ENCODE assay signal across 8 mouse cellular contexts in genomic region chr7:143106672-143107465, GRCm38 (mm10). TPM values are rescaled to one million over a fixed set of nuclear protein-coding genes. Genes with fewer than 3 reads are reported as not detected.
DNase-seq lines count a peak whose midpoint lies in the region; ATAC-seq and TF ChIP-seq lines count a peak whose summit lies in the region.

No protein-coding gene starts in this region.

- intact Hi-C loops in gastrocnemius, adult 2 months (cut with DNase I) = no loop called here
- intact Hi-C loops in gastrocnemius, postnatal 14 days (cut with DNase I; ENCODE audit: low total_unique reads) = no loop called here

- H3K36me3 ChIP-seq in forebrain, embryonic 15.5 days = no peaks in the 10 kb centered on the region
- no peaks in the 10 kb centered on the region for H3K36me3 ChIP-seq in intestine, postnatal 0 days (ENCODE audit: control insufficient read depth, insufficient read depth)
- H3K36me3 ChIP-seq in liver, postnatal 0 days (replicated peaks; ENCODE audit: insufficient read depth, low read length) = no peaks in the 10 kb centered on the region

- ATAC-seq in forebrain, embryonic 15.5 days (replicated peaks) = no peak
- peak; percentile 62 for ATAC-seq in intestine, postnatal 0 days
- no peak for ATAC-seq in liver, postnatal 0 days

- TF ChIP-seq EP300 in liver, postnatal 0 days (IDR thresholded peaks at IDR 0.05; ENCODE audit: low read depth) = no peak

- H3K4me1 ChIP-seq in forebrain, embryonic 15.5 days = peaks cover 6% of the 10 kb centered on the region; the same call in 1 of the 2 replicates
- H3K4me1 ChIP-seq in intestine, postnatal 0 days (replicated peaks; ENCODE audit: control insufficient read depth, insufficient read depth, low read length) = 0 out of 2 replicates have a peak, but pooled peaks cover 3% of the 10 kb centered on the region
- peaks cover 9% of the 10 kb centered on the region; the same call in 1 of the 2 replicates for H3K4me1 ChIP-seq in liver, postnatal 0 days (ENCODE audit: insufficient read depth)

- peak overlapping the region; percentile 40; the same call in 1 of the 2 replicates for H3K27ac ChIP-seq in gastrocnemius, adult 2 months
- no peak overlapping the region for H3K27ac ChIP-seq in forebrain, embryonic 15.5 days (replicated peaks)
- peak overlapping the region; percentile 50; the same call in 1 of the 2 replicates for H3K27ac ChIP-seq in intestine, postnatal 0 days (ENCODE audit: low read depth, low read length)
- H3K27ac ChIP-seq in liver, postnatal 0 days (ENCODE audit: low read depth) = no peak overlapping the region

- peak overlapping the region; percentile 72 for H3K4me3 ChIP-seq in gastrocnemius, adult 2 months
- peak overlapping the region; percentile 25 for H3K4me3 ChIP-seq in forebrain, embryonic 15.5 days
- H3K4me3 ChIP-seq in intestine, postnatal 0 days (ENCODE audit: low read depth, low read length) = peak overlapping the region; percentile 41
- peak overlapping the region; percentile 33 for H3K4me3 ChIP-seq in liver, postnatal 0 days (ENCODE audit: low read depth, low read length)

- DNase-seq in gastrocnemius, adult 2 months = peak; percentile 59
- DNase-seq in gastrocnemius, postnatal 14 days = no peak
- peak; percentile 42 for DNase-seq in liver, postnatal 0 days
- peak; percentile 56 for DNase-seq in ovary, postnatal 14 days (ENCODE audit: low spot score)
- no peak for DNase-seq in retina, embryonic 14.5 days (ENCODE audit: low spot score)
- no peak for DNase-seq in layer of hippocampus, postnatal 36 days

- no peak overlapping the region for H3K9ac ChIP-seq in forebrain, embryonic 15.5 days (replicated peaks)
- H3K9ac ChIP-seq in intestine, postnatal 0 days (ENCODE audit: low read depth, low read length) = peak overlapping the region; percentile 52
- H3K9ac ChIP-seq in liver, postnatal 0 days (replicated peaks) = no peak overlapping the region

- no peaks in the 10 kb centered on the region for H3K9me3 ChIP-seq in forebrain, embryonic 15.5 days
- no peaks in the 10 kb centered on the region for H3K9me3 ChIP-seq in intestine, postnatal 0 days (ENCODE audit: control insufficient read depth)
- no peaks in the 10 kb centered on the region for H3K9me3 ChIP-seq in liver, postnatal 0 days (ENCODE audit: low read length)

- peak; percentile 23; the same call in 1 of the 2 replicates for TF ChIP-seq CTCF in gastrocnemius, adult 2 months (IDR thresholded peaks at IDR 0.05)
- peak; percentile 58 for TF ChIP-seq CTCF in intestine, postnatal 0 days (IDR thresholded peaks at IDR 0.05; ENCODE audit: low read depth)
- no peak for TF ChIP-seq CTCF in liver, postnatal 0 days (IDR thresholded peaks at IDR 0.05; ENCODE audit: low read depth)

- WGBS in forebrain, embryonic 15.5 days = 5% methylated on average over 56 of the region's 57 CpGs
- WGBS in intestine, postnatal 0 days = 6% methylated on average over 39 of the region's 57 CpGs
- 6% methylated on average over 42 of the region's 57 CpGs for WGBS in liver, postnatal 0 days (ENCODE audit: insufficient replicate concordance)

- peaks cover 37% of the 10 kb centered on the region for H3K27me3 ChIP-seq in forebrain, embryonic 15.5 days
- peaks cover 22% of the 10 kb centered on the region for H3K27me3 ChIP-seq in intestine, postnatal 0 days (replicated peaks; ENCODE audit: control insufficient read depth, insufficient read depth, low read length)
- peaks cover 45% of the 10 kb centered on the region for H3K27me3 ChIP-seq in liver, postnatal 0 days (ENCODE audit: insufficient read depth, low read length)

- peak overlapping the region; percentile 39 for H3K4me2 ChIP-seq in forebrain, embryonic 15.5 days (replicated peaks)
- peak overlapping the region; percentile 74 for H3K4me2 ChIP-seq in intestine, postnatal 0 days (replicated peaks; ENCODE audit: low read depth)
- peak overlapping the region; percentile 59 for H3K4me2 ChIP-seq in liver, postnatal 0 days (ENCODE audit: low read depth, low read length)

RNA-seq across cellular contexts. Expression of gene Kcnq1, which starts 0.7 kb away (rescaled TPM):
- under 1 TPM; 0.33 to 0.67 TPM for total RNA-seq in gastrocnemius, adult 2 months (2021)
- 1 to 10 TPM in 1 of 2 experiments, under 1 TPM in 1; 0.84 to 1.4 TPM for total RNA-seq in gastrocnemius, postnatal 14 days (2021)
- 0.81 and 1.4 TPM in 2 replicates for polyA plus RNA-seq in forebrain, embryonic 15.5 days (2015; fragmentation: Nextera tagmentation; extraction: Ambion mirVana)
- 10.5 and 13.8 TPM in 2 replicates for polyA plus RNA-seq in intestine, postnatal 0 days (2015; fragmentation: Nextera tagmentation; extraction: Ambion mirVana)
- polyA plus RNA-seq in liver, postnatal 0 days (2015; fragmentation: Nextera tagmentation; extraction: Ambion mirVana) = 0.37 and 0.63 TPM in 2 replicates
- total RNA-seq in layer of hippocampus, postnatal 36 days (2021) = 1 to 10 TPM in 1 of 2 experiments, under 1 TPM in 1; 0.55 to 1.1 TPM

RNA-seq across cellular contexts. Expression of gene Trpm5, which starts 12.4 kb away (rescaled TPM):
- total RNA-seq in gastrocnemius, adult 2 months (2021) = not detected
- under 1 TPM; 0.38 to 0.51 TPM for total RNA-seq in gastrocnemius, postnatal 14 days (2021)
- polyA plus RNA-seq in forebrain, embryonic 15.5 days (2015; fragmentation: Nextera tagmentation; extraction: Ambion mirVana) = 1.2 and 1.3 TPM in 2 replicates
- polyA plus RNA-seq in intestine, postnatal 0 days (2015; fragmentation: Nextera tagmentation; extraction: Ambion mirVana) = 0.97 and 1.3 TPM in 2 replicates
- polyA plus RNA-seq in liver, postnatal 0 days (2015; fragmentation: Nextera tagmentation; extraction: Ambion mirVana) = 0.13 and 0.42 TPM in 2 replicates
- total RNA-seq in layer of hippocampus, postnatal 36 days (2021) = not detected

RNA-seq across cellular contexts. Expression of gene Tssc4, which starts 37.8 kb away (rescaled TPM):
- total RNA-seq in gastrocnemius, adult 2 months (2021) = 1 to 10 TPM; 6.6 to 8.2 TPM
- 10 to 100 TPM in 1 of 2 experiments, 1 to 10 TPM in 1; 9.8 to 12.2 TPM for total RNA-seq in gastrocnemius, postnatal 14 days (2021)
- 103 and 106 TPM in 2 replicates for polyA plus RNA-seq in forebrain, embryonic 15.5 days (2015; fragmentation: Nextera tagmentation; extraction: Ambion mirVana)
- 32.8 and 34.0 TPM in 2 replicates for polyA plus RNA-seq in intestine, postnatal 0 days (2015; fragmentation: Nextera tagmentation; extraction: Ambion mirVana)
- polyA plus RNA-seq in liver, postnatal 0 days (2015; fragmentation: Nextera tagmentation; extraction: Ambion mirVana) = 24.1 and 25.2 TPM in 2 replicates
- total RNA-seq in layer of hippocampus, postnatal 36 days (2021) = 10 to 100 TPM; 40.0 to 46.3 TPM

RNA-seq across cellular contexts. Expression of gene Cd81, which starts 54.3 kb away (rescaled TPM):
- total RNA-seq in gastrocnemius, adult 2 months (2021) = 100 to 1,000 TPM; 100 to 129 TPM
- 100 to 1,000 TPM; 176 to 209 TPM for total RNA-seq in gastrocnemius, postnatal 14 days (2021)
- polyA plus RNA-seq in forebrain, embryonic 15.5 days (2015; fragmentation: Nextera tagmentation; extraction: Ambion mirVana) = 286 and 294 TPM in 2 replicates
- 212 and 216 TPM in 2 replicates for polyA plus RNA-seq in intestine, postnatal 0 days (2015; fragmentation: Nextera tagmentation; extraction: Ambion mirVana)
- polyA plus RNA-seq in liver, postnatal 0 days (2015; fragmentation: Nextera tagmentation; extraction: Ambion mirVana) = 213 and 231 TPM in 2 replicates
- 100 to 1,000 TPM; 441 to 447 TPM for total RNA-seq in layer of hippocampus, postnatal 36 days (2021)

Comparison
In these comparisons a context has a peak if more than half of its experiments do, and no peak if none do; other contexts are left out.
1. DNase-seq: peak in gastrocnemius, adult 2 months (single experiment), liver, postnatal 0 days (single experiment) and ovary, postnatal 14 days (single experiment); none in gastrocnemius, postnatal 14 days (single experiment), retina, embryonic 14.5 days (single experiment) and layer of hippocampus, postnatal 36 days (0 of 2).
2. H3K27ac ChIP-seq: peak in gastrocnemius, adult 2 months (single experiment) and intestine, postnatal 0 days (single experiment); none in forebrain, embryonic 15.5 days (single experiment) and liver, postnatal 0 days (single experiment).
3. Peak in every context shown above with its lines, with median percentiles within 50 percentile points of each other: H3K4me3 ChIP-seq and H3K4me2 ChIP-seq.